Mouse (Mus musculus) kidney, postnatal 0 days (tissue): ENCODE measurements around the gene Tia1. TPM values are rescaled to one million over a fixed set of nuclear protein-coding genes. Genes with fewer than 3 reads are reported as not detected.

Experiments
- ATAC-seq: fragments of 200-750 bp; cut with Nextera tagmentation; replicated peaks from 2 replicates; pipeline ENCODE4 v1.8.0; 2017; ENCODE audit warnings: low read depth, moderate number of reproducible peaks, moderate TSS enrichment, moderate library complexity; ENCODE audit not compliant: low FRiP score
- DNase-seq: peaks from one replicate; pipeline ENCODE4 v3.0.0-alpha.2; 2016; ENCODE audit warnings: low spot score
- H3K27ac ChIP-seq: fragments of 300-500 bp; sonication (generic); 2 replicates; pipeline ENCODE4 v1.5.1; 2014; ENCODE audit warnings: mild to moderate bottlenecking
- H3K27me3 ChIP-seq: fragments of 300-500 bp; sonication (generic); 2 replicates; pipeline ENCODE4 v1.6.1; 2014; ENCODE audit warnings: low read length, mixed read lengths; ENCODE audit not compliant: insufficient read depth
- H3K36me3 ChIP-seq: fragments of 300-500 bp; sonication (generic); 2 replicates; pipeline ENCODE4 v1.6.1; 2014; ENCODE audit warnings: low read length, mixed read lengths; ENCODE audit not compliant: insufficient read depth
- H3K4me1 ChIP-seq: fragments of 300-500 bp; sonication (generic); replicated peaks from 2 replicates; pipeline ENCODE4 v1.6.1; 2014; ENCODE audit warnings: antibody characterized with exemption, low read length, mixed read lengths; ENCODE audit not compliant: insufficient read depth
- H3K4me2 ChIP-seq: fragments of 300-500 bp; sonication (generic); 2 replicates; pipeline ENCODE4 v1.6.1; 2014; ENCODE audit warnings: mild to moderate bottlenecking, low read length, moderate library complexity, mixed read lengths
- H3K4me3 ChIP-seq: fragments of 300-500 bp; sonication (generic); replicated peaks from 2 replicates; pipeline ENCODE4 v1.5.1; 2014; ENCODE audit warnings: low read depth, low read length
- H3K9ac ChIP-seq: fragments of 300-500 bp; sonication (generic); 2 replicates; pipeline ENCODE4 v1.6.1; 2014; ENCODE audit warnings: low read depth, low read length
- H3K9me3 ChIP-seq: fragments of 300-500 bp; sonication (generic); replicated peaks from 2 replicates; pipeline ENCODE4 v1.6.1; 2016; ENCODE audit warnings: low read length, inconsistent platforms, mixed read lengths
- CTCF ChIP-seq: IDR thresholded peaks from 2 replicates; pipeline ENCODE4 v1.5.1; 2016; ENCODE audit warnings: antibody characterized with exemption, low read depth, mild to moderate bottlenecking, moderate library complexity
- WGBS: fragments of 180-500 bp; shearing (Covaris S2); extraction: QIAGEN DNeasy Blood & Tissue Kit; methylation state at CpG from one replicate; pipeline ENCODE4 v1.1.7; 2014; 5-methylcytosine and 5-hydroxymethylcytosine counted together
- polyA plus RNA-seq: library from polyadenylated mRNA; unstranded; fragments of >200 nt; fragmentation: Nextera tagmentation; extraction: Ambion mirVana; gene quantifications from 2 replicates; pipeline ENCODE4 v1.2.1, GENCODE M21; 2015

The Tia1 gene
- polyA plus RNA-seq, 1 experiment from 2014 or later, result 119 TPM

GRCm38 (mm10) chr6:86397257-86397980, 6.6 kb upstream of the Tia1 start:
- DNase-seq (no peak), ATAC-seq (peak; percentile 8)
- Histone ChIP-seq H3K27me3 (no peaks in the 10 kb centered on the region), H3K36me3 (0 out of 2 replicates have a peak, but pooled peaks cover 1% of the 10 kb centered on the region), H3K9ac (peak overlapping the region; percentile 93), H3K9me3 (no peaks in the 10 kb centered on the region), H3K4me1 (peaks cover 20% of the 10 kb centered on the region; the same call in 1 of the 2 replicates), H3K4me2 (peak overlapping the region; percentile 85), H3K27ac (peak overlapping the region; percentile 91; the same call in 1 of the 2 replicates), H3K4me3 (peak overlapping the region; percentile 93)
- 4% methylated on average over 14 of the region's 14 CpGs for WGBS
- no peak for TF ChIP-seq CTCF

- Histone ChIP-seq H3K27ac (no peak overlapping the region), H3K36me3 (no peaks in the 10 kb centered on the region), H3K4me2 (no peak overlapping the region), H3K9ac (no peak overlapping the region), H3K9me3 (no peaks in the 10 kb centered on the region), H3K4me3 (no peak overlapping the region), H3K27me3 (no peaks in the 10 kb centered on the region), H3K4me1 (peaks cover 20% of the 10 kb centered on the region; the same call in 1 of the 2 replicates)
- no peak for TF ChIP-seq CTCF
- no peak for DNase-seq
- WGBS, result 75% methylated on average over 2 of the region's 2 CpGs
- no peak for ATAC-seq
These were observed 5.0 kb upstream of the Tia1 start for GRCm38 (mm10) chr6:86398986-86399385.

GRCm38 (mm10) chr6:86399995-86400394, 4.0 kb upstream of the Tia1 start:
- H3K4me2 ChIP-seq, result no peak overlapping the region
- DNase-seq, result no peak
- no peak overlapping the region for H3K9ac ChIP-seq

GRCm38 (mm10) chr6:86400972-86401371, 3.0 kb upstream of the Tia1 start:
- ATAC-seq (no peak), DNase-seq (peak; percentile 92)
- H3K36me3 ChIP-seq, result no peaks in the 10 kb centered on the region
- H3K4me3 ChIP-seq, result 0 out of 2 replicates have a peak overlapping the region, but pooled peaks have one; percentile 21
- peaks cover 11% of the 10 kb centered on the region; the same call in 1 of the 2 replicates for H3K4me1 ChIP-seq
- WGBS, result 2% methylated on average over 9 of the region's 9 CpGs
- H3K9ac ChIP-seq, result no peak overlapping the region
- peak; percentile 79 for TF ChIP-seq CTCF
- H3K4me2 ChIP-seq, result peak overlapping the region; percentile 50
- H3K27me3 ChIP-seq, result no peaks in the 10 kb centered on the region
- H3K9me3 ChIP-seq, result no peaks in the 10 kb centered on the region
- H3K27ac ChIP-seq, result no peak overlapping the region

More at GRCm38 (mm10) chr6:86399995-86400394, 4.0 kb upstream of the Tia1 start:
- Histone ChIP-seq H3K4me3 (no peak overlapping the region), H3K4me1 (peaks cover 16% of the 10 kb centered on the region; the same call in 1 of the 2 replicates), H3K27ac (no peak overlapping the region), H3K27me3 (no peaks in the 10 kb centered on the region), H3K36me3 (no peaks in the 10 kb centered on the region), H3K9me3 (no peaks in the 10 kb centered on the region)
- TF ChIP-seq CTCF, result no peak
- WGBS, result 73% methylated on average over 2 of the region's 2 CpGs
- ATAC-seq, result no peak

- Histone ChIP-seq H3K4me3 (peak overlapping the region; percentile 84), H3K9ac (no peak overlapping the region), H3K9me3 (no peaks in the 10 kb centered on the region), H3K4me2 (peak overlapping the region; percentile 49), H3K4me1 (peaks cover 5% of the 10 kb centered on the region; the same call in 1 of the 2 replicates), H3K27ac (no peak overlapping the region), H3K36me3 (no peaks in the 10 kb centered on the region), H3K27me3 (no peaks in the 10 kb centered on the region)
- ATAC-seq, result no peak
- no peak for DNase-seq
- 42% methylated on average over 12 of the region's 12 CpGs for WGBS
- no peak for TF ChIP-seq CTCF
These were observed 1.1 kb upstream of the Tia1 start for GRCm38 (mm10) chr6:86402681-86403607.

GRCm38 (mm10) chr6:86403728-86404099, 305 bp upstream of the Tia1 start:
- WGBS, result 0% methylated on average over 15 of the region's 15 CpGs
- no peaks in the 10 kb centered on the region for H3K9me3 ChIP-seq
- peak overlapping the region; percentile 97 for H3K9ac ChIP-seq
- H3K4me1 ChIP-seq, result peaks cover 5% of the 10 kb centered on the region; the same call in 1 of the 2 replicates
- peak; percentile 70 for ATAC-seq
- peak overlapping the region; percentile 49 for H3K4me2 ChIP-seq
- peak overlapping the region; percentile 84 for H3K4me3 ChIP-seq
- no peaks in the 10 kb centered on the region for H3K27me3 ChIP-seq
- peak; percentile 82 for DNase-seq
- TF ChIP-seq CTCF, result no peak
- no peaks in the 10 kb centered on the region for H3K36me3 ChIP-seq
- H3K27ac ChIP-seq, result peak overlapping the region; percentile 100
